Mouse (Mus musculus): Measurements from ENCODE around the gene Tmf1. TPM values are rescaled to one million over a fixed set of nuclear protein-coding genes. Genes with fewer than 3 reads are reported as not detected.

The Tmf1 gene
- total and polyA plus RNA-seq, 2 experiments: 1.6 to 18.0 TPM

- no peaks in the 10 kb centered on the region for H3K79me2 ChIP-seq (ENCODE audit: control insufficient read depth, insufficient read depth, low read length)
- no peak for TF ChIP-seq CTCF (IDR thresholded peaks at IDR 0.05; ENCODE audit: low read depth, low read length)
- no peak for TF ChIP-seq POLR2A (IDR thresholded peaks at IDR 0.05; ENCODE audit: extremely low read depth, insufficient read depth, low read length)
- 79% methylated on average over 7 of the region's 7 CpGs for WGBS
- no peak for DNase-seq (ENCODE audit: extremely low read depth, low read depth, low spot score)
- H3K9ac ChIP-seq (ENCODE audit: low read depth, low read length): no peak overlapping the region
- H3K36me3 ChIP-seq (ENCODE audit: control insufficient read depth, insufficient read depth, low read length): peaks cover 11% of the 10 kb centered on the region; the same call in 1 of the 2 replicates
- H3K27ac ChIP-seq (replicated peaks; ENCODE audit: insufficient read depth, low read depth, low read length): no peak overlapping the region
- H3K27me3 ChIP-seq (ENCODE audit: control insufficient read depth, insufficient read depth, low read length): no peaks in the 10 kb centered on the region
- H3K4me1 ChIP-seq (ENCODE audit: control insufficient read depth, insufficient read depth, low read length): no peaks in the 10 kb centered on the region
- no peak overlapping the region for H3K4me3 ChIP-seq (ENCODE audit: insufficient read depth, low read depth, low read length)
Measured at GRCm38 (mm10) chr6:97141811-97142210, 37.1 kb downstream of the Tmf1 start.

GRCm38 (mm10) chr6:97132707-97133303, 46.1 kb downstream of the Tmf1 start:
- WGBS: 96% methylated on average over 5 of the region's 5 CpGs
- H3K4me3 ChIP-seq (ENCODE audit: insufficient read depth, low read depth, low read length): no peak overlapping the region
- no peak for DNase-seq (ENCODE audit: extremely low read depth, low read depth, low spot score)
- H3K27ac ChIP-seq (replicated peaks; ENCODE audit: insufficient read depth, low read depth, low read length): no peak overlapping the region
- no peaks in the 10 kb centered on the region for H3K4me1 ChIP-seq (ENCODE audit: control insufficient read depth, insufficient read depth, low read length)
- no peaks in the 10 kb centered on the region for H3K27me3 ChIP-seq (ENCODE audit: control insufficient read depth, insufficient read depth, low read length)
- H3K36me3 ChIP-seq (ENCODE audit: control insufficient read depth, insufficient read depth, low read length): peaks cover 41% of the 10 kb centered on the region
- H3K9ac ChIP-seq (ENCODE audit: low read depth, low read length): no peak overlapping the region
- TF ChIP-seq CTCF (IDR thresholded peaks at IDR 0.05; ENCODE audit: low read depth, low read length) (no peak), POLR2A (IDR thresholded peaks at IDR 0.05; ENCODE audit: extremely low read depth, insufficient read depth, low read length) (no peak)
- H3K79me2 ChIP-seq (ENCODE audit: control insufficient read depth, insufficient read depth, low read length): no peaks in the 10 kb centered on the region

GRCm38 (mm10) chr6:97131808-97132207, 47.1 kb downstream of the Tmf1 start:
- Histone ChIP-seq H3K36me3 (ENCODE audit: control insufficient read depth, insufficient read depth, low read length) (peaks cover 42% of the 10 kb centered on the region), H3K9ac (ENCODE audit: low read depth, low read length) (no peak overlapping the region), H3K27ac (replicated peaks; ENCODE audit: insufficient read depth, low read depth, low read length) (no peak overlapping the region), H3K27me3 (ENCODE audit: control insufficient read depth, insufficient read depth, low read length) (no peaks in the 10 kb centered on the region), H3K79me2 (ENCODE audit: control insufficient read depth, insufficient read depth, low read length) (no peaks in the 10 kb centered on the region), H3K4me1 (ENCODE audit: control insufficient read depth, insufficient read depth, low read length) (no peaks in the 10 kb centered on the region), H3K4me3 (ENCODE audit: insufficient read depth, low read depth, low read length) (no peak overlapping the region)
- WGBS: 37% methylated on average over 4 of the region's 4 CpGs
- TF ChIP-seq POLR2A (IDR thresholded peaks at IDR 0.05; ENCODE audit: extremely low read depth, insufficient read depth, low read length): no peak
- TF ChIP-seq CTCF (IDR thresholded peaks at IDR 0.05; ENCODE audit: low read depth, low read length): no peak
- DNase-seq (ENCODE audit: extremely low read depth, low read depth, low spot score): no peak

- DNase-seq (ENCODE audit: extremely low read depth, low read depth, low spot score): no peak
- peaks cover 40% of the 10 kb centered on the region for H3K36me3 ChIP-seq (ENCODE audit: control insufficient read depth, insufficient read depth, low read length)
- H3K27ac ChIP-seq (replicated peaks; ENCODE audit: insufficient read depth, low read depth, low read length): no peak overlapping the region
- H3K27me3 ChIP-seq (ENCODE audit: control insufficient read depth, insufficient read depth, low read length): no peaks in the 10 kb centered on the region
- TF ChIP-seq POLR2A (IDR thresholded peaks at IDR 0.05; ENCODE audit: extremely low read depth, insufficient read depth, low read length) (no peak), CTCF (IDR thresholded peaks at IDR 0.05; ENCODE audit: low read depth, low read length) (peak; percentile 32)
- no peaks in the 10 kb centered on the region for H3K4me1 ChIP-seq (ENCODE audit: control insufficient read depth, insufficient read depth, low read length)
- WGBS: 78% methylated on average over 5 of the region's 5 CpGs
- no peak overlapping the region for H3K4me3 ChIP-seq (ENCODE audit: insufficient read depth, low read depth, low read length)
- no peak overlapping the region for H3K9ac ChIP-seq (ENCODE audit: low read depth, low read length)
- no peaks in the 10 kb centered on the region for H3K79me2 ChIP-seq (ENCODE audit: control insufficient read depth, insufficient read depth, low read length)
Measured at GRCm38 (mm10) chr6:97130979-97131378, 47.9 kb downstream of the Tmf1 start.

- WGBS: 88% methylated on average over 10 of the region's 10 CpGs
- TF ChIP-seq POLR2A (IDR thresholded peaks at IDR 0.05; ENCODE audit: extremely low read depth, insufficient read depth, low read length): no peak
- TF ChIP-seq CTCF (IDR thresholded peaks at IDR 0.05; ENCODE audit: low read depth, low read length): no peak
Measured at GRCm38 (mm10) chr6:97124336-97125010, 54.4 kb downstream of the Tmf1 start.

GRCm38 (mm10) chr6:97120922-97121321, 58.0 kb downstream of the Tmf1 start:
- Histone ChIP-seq H3K79me2 (ENCODE audit: control insufficient read depth, insufficient read depth, low read length) (no peaks in the 10 kb centered on the region), H3K4me1 (ENCODE audit: control insufficient read depth, insufficient read depth, low read length) (no peaks in the 10 kb centered on the region), H3K9ac (ENCODE audit: low read depth, low read length) (no peak overlapping the region), H3K36me3 (ENCODE audit: control insufficient read depth, insufficient read depth, low read length) (peaks cover 43% of the 10 kb centered on the region), H3K4me3 (ENCODE audit: insufficient read depth, low read depth, low read length) (no peak overlapping the region), H3K27ac (replicated peaks; ENCODE audit: insufficient read depth, low read depth, low read length) (no peak overlapping the region), H3K27me3 (ENCODE audit: control insufficient read depth, insufficient read depth, low read length) (no peaks in the 10 kb centered on the region)
- TF ChIP-seq CTCF (IDR thresholded peaks at IDR 0.05; ENCODE audit: low read depth, low read length): no peak
- WGBS: 86% methylated on average over 4 of the region's 4 CpGs
- no peak for DNase-seq (ENCODE audit: extremely low read depth, low read depth, low spot score)

More at GRCm38 (mm10) chr6:97124336-97125010, 54.4 kb downstream of the Tmf1 start:
- Histone ChIP-seq H3K36me3 (ENCODE audit: control insufficient read depth, insufficient read depth, low read length) (peaks cover 25% of the 10 kb centered on the region), H3K27ac (replicated peaks; ENCODE audit: insufficient read depth, low read depth, low read length) (no peak overlapping the region), H3K9ac (ENCODE audit: low read depth, low read length) (no peak overlapping the region), H3K4me3 (ENCODE audit: insufficient read depth, low read depth, low read length) (no peak overlapping the region), H3K27me3 (ENCODE audit: control insufficient read depth, insufficient read depth, low read length) (no peaks in the 10 kb centered on the region), H3K79me2 (ENCODE audit: control insufficient read depth, insufficient read depth, low read length) (no peaks in the 10 kb centered on the region), H3K4me1 (ENCODE audit: control insufficient read depth, insufficient read depth, low read length) (no peaks in the 10 kb centered on the region)
- DNase-seq (ENCODE audit: extremely low read depth, low read depth, low spot score): no peak

Data from liver, adult 2 months (tissue).